Mouse (Mus musculus) neural tube, embryonic 11.5 days (tissue): ENCODE data around the gene Slc27a1. TPM values are rescaled to one million over a fixed set of nuclear protein-coding genes. Genes with fewer than 3 reads are reported as not detected.

ENCODE experiments used
- ATAC-seq: fragments of 200-750 bp; cut with Nextera tagmentation; 2 replicates; pipeline ENCODE4 v1.8.0; 2017; ENCODE audit warnings: moderate number of reproducible peaks, mild to moderate bottlenecking, moderate TSS enrichment, moderate library complexity; ENCODE audit not compliant: insufficient read depth, low FRiP score, low TSS enrichment
- DNase-seq: peaks from one replicate; pipeline ENCODE4 v3.0.0-alpha.2; 2015; ENCODE audit warnings: low spot score
- H3K27ac ChIP-seq: fragments of 300-500 bp; sonication (generic); 2 replicates; pipeline ENCODE4 v1.5.1; 2014; ENCODE audit warnings: low read depth, mild to moderate bottlenecking, low read length
- H3K27me3 ChIP-seq: fragments of 300-500 bp; sonication (generic); 2 replicates; pipeline ENCODE4 v1.6.1; 2014; ENCODE audit warnings: mild to moderate bottlenecking, low read length, mixed read lengths; ENCODE audit not compliant: control insufficient read depth, insufficient read depth
- H3K36me3 ChIP-seq: fragments of 300-500 bp; sonication (generic); 2 replicates; pipeline ENCODE4 v1.6.1; 2014; ENCODE audit warnings: mild to moderate bottlenecking, low read length, moderate library complexity, mixed read lengths; ENCODE audit not compliant: control insufficient read depth, insufficient read depth
- H3K4me1 ChIP-seq: fragments of 300-500 bp; sonication (generic); 2 replicates; pipeline ENCODE4 v1.6.1; 2014; ENCODE audit warnings: low read length, mixed read lengths; ENCODE audit not compliant: control insufficient read depth, insufficient read depth
- H3K4me2 ChIP-seq: fragments of 300-500 bp; sonication (generic); 2 replicates; pipeline ENCODE4 v1.6.1; 2014; ENCODE audit warnings: low read depth, mild to moderate bottlenecking, moderate library complexity
- H3K4me3 ChIP-seq: fragments of 300-500 bp; sonication (generic); 2 replicates; pipeline ENCODE4 v1.5.1; 2014; ENCODE audit warnings: low read depth, low read length
- H3K9ac ChIP-seq: fragments of 300-500 bp; sonication (generic); 2 replicates; pipeline ENCODE4 v1.6.1; 2014; ENCODE audit warnings: mild to moderate bottlenecking, low read length
- H3K9me3 ChIP-seq: fragments of 300-500 bp; sonication (generic); 2 replicates; pipeline ENCODE4 v1.6.1; 2016; ENCODE audit warnings: low read length; ENCODE audit not compliant: control insufficient read depth
- WGBS: fragments of 180-500 bp; shearing (Covaris S2); extraction: QIAGEN DNeasy Blood & Tissue Kit; methylation state at CpG from one replicate; pipeline ENCODE4 v1.1.7; 2014; 5-methylcytosine and 5-hydroxymethylcytosine counted together
- polyA plus RNA-seq: library from polyadenylated mRNA; unstranded; fragments of >200 nt; fragmentation: Nextera tagmentation; extraction: Ambion mirVana; gene quantifications from 2 replicates; pipeline ENCODE4 v1.2.1, GENCODE M21; 2014

The Slc27a1 gene
- polyA plus RNA-seq, 1 experiment from 2014 or later = 10.5 TPM

- 90% methylated on average over 4 of the region's 4 CpGs for WGBS
- DNase-seq (no peak), ATAC-seq (no peak)
- Histone ChIP-seq H3K4me1 (peaks cover 7% of the 10 kb centered on the region), H3K4me3 (no peak overlapping the region), H3K36me3 (no peaks in the 10 kb centered on the region), H3K27ac (no peak overlapping the region), H3K9ac (no peak overlapping the region), H3K27me3 (peaks cover 6% of the 10 kb centered on the region), H3K4me2 (no peak overlapping the region), H3K9me3 (no peaks in the 10 kb centered on the region)
These were observed 28.1 kb downstream of the Slc27a1 start for GRCm38 (mm10) chr8:71596798-71597197.

GRCm38 (mm10) chr8:71597451-71597850 lies 28.8 kb downstream of the Slc27a1 start, which contains the start of gene Fam129c:
Fam129c (plus strand) TSS chr8:71597648.
- WGBS = 92% methylated on average over 3 of the region's 3 CpGs
- no peak for DNase-seq
- H3K9ac ChIP-seq = no peak within 1 kb of the TSS

GRCm38 (mm10) chr8:71598375-71598774 lies 29.7 kb downstream of the Slc27a1 start:
- DNase-seq = no peak
- peaks cover 22% of the 10 kb centered on the region for H3K27me3 ChIP-seq
- no peak for ATAC-seq
- no peak overlapping the region for H3K9ac ChIP-seq
- H3K4me2 ChIP-seq = no peak overlapping the region
- H3K4me3 ChIP-seq = no peak overlapping the region
- no peak overlapping the region for H3K27ac ChIP-seq
- H3K36me3 ChIP-seq = no peaks in the 10 kb centered on the region
- peaks cover 4% of the 10 kb centered on the region; the same call in 1 of the 2 replicates for H3K4me1 ChIP-seq
- H3K9me3 ChIP-seq = no peaks in the 10 kb centered on the region

More at GRCm38 (mm10) chr8:71597451-71597850, 28.8 kb downstream of the Slc27a1 start, which contains the start of gene Fam129c:
- Histone ChIP-seq H3K27me3 (peaks cover 12% of the 10 kb centered on the region), H3K36me3 (no peaks in the 10 kb centered on the region), H3K4me1 (peaks cover 11% of the 10 kb centered on the region), H3K9me3 (no peaks in the 10 kb centered on the region), H3K27ac (no peak within 1 kb of the TSS), H3K4me3 (no peak within 1 kb of the TSS), H3K4me2 (no peak within 1 kb of the TSS)
- ATAC-seq = no peak

- DNase-seq (no peak), ATAC-seq (no peak)
- Histone ChIP-seq H3K4me2 (no peak overlapping the region), H3K4me1 (peaks cover 4% of the 10 kb centered on the region; the same call in 1 of the 2 replicates), H3K36me3 (no peaks in the 10 kb centered on the region), H3K27me3 (peaks cover 26% of the 10 kb centered on the region), H3K27ac (no peak overlapping the region), H3K9ac (no peak overlapping the region), H3K9me3 (no peaks in the 10 kb centered on the region), H3K4me3 (no peak overlapping the region)
- WGBS = 92% methylated on average over 5 of the region's 5 CpGs
These were observed 30.2 kb downstream of the Slc27a1 start for GRCm38 (mm10) chr8:71598841-71599240.

GRCm38 (mm10) chr8:71601939-71602665 lies 33.4 kb downstream of the Slc27a1 start:
- Histone ChIP-seq H3K9ac (no peak overlapping the region), H3K4me3 (peak overlapping the region; percentile 8), H3K27ac (no peak overlapping the region), H3K4me1 (peaks cover 4% of the 10 kb centered on the region; the same call in 1 of the 2 replicates), H3K4me2 (peak overlapping the region; percentile 43), H3K36me3 (no peaks in the 10 kb centered on the region), H3K9me3 (no peaks in the 10 kb centered on the region), H3K27me3 (peaks cover 26% of the 10 kb centered on the region)
- DNase-seq = no peak
- peak; percentile 16 for ATAC-seq
- whole genome bisulfite sequencing = 3% methylated on average over 63 of the region's 65 CpGs

GRCm38 (mm10) chr8:71602666-71603334 lies 34.1 kb downstream of the Slc27a1 start:
- DNase-seq (peak; percentile 56), ATAC-seq (peak; percentile 63)
- peak overlapping the region; percentile 8 for H3K4me3 ChIP-seq
- H3K36me3 ChIP-seq = no peaks in the 10 kb centered on the region
- H3K9me3 ChIP-seq = no peaks in the 10 kb centered on the region
- no peak overlapping the region for H3K27ac ChIP-seq
- peaks cover 26% of the 10 kb centered on the region for H3K27me3 ChIP-seq
- peaks cover 4% of the 10 kb centered on the region; the same call in 1 of the 2 replicates for H3K4me1 ChIP-seq
- 1% methylated on average over 32 of the region's 32 CpGs for WGBS
- peak overlapping the region; percentile 43 for H3K4me2 ChIP-seq
- H3K9ac ChIP-seq = no peak overlapping the region

- peaks cover 4% of the 10 kb centered on the region; the same call in 1 of the 2 replicates for H3K4me1 ChIP-seq
- no peak overlapping the region for H3K4me2 ChIP-seq
- H3K27me3 ChIP-seq = peaks cover 26% of the 10 kb centered on the region
- ATAC-seq (no peak), DNase-seq (no peak)
- no peak overlapping the region for H3K4me3 ChIP-seq
- no peaks in the 10 kb centered on the region for H3K36me3 ChIP-seq
- no peak overlapping the region for H3K9ac ChIP-seq
- H3K9me3 ChIP-seq = no peaks in the 10 kb centered on the region
- WGBS = 53% methylated on average over 7 of the region's 7 CpGs
- no peak overlapping the region for H3K27ac ChIP-seq
These were observed 35.3 kb downstream of the Slc27a1 start for GRCm38 (mm10) chr8:71604021-71604420.

GRCm38 (mm10) chr8:71610822-71611651 lies 42.4 kb downstream of the Slc27a1 start, which contains the start of gene Colgalt1:
Colgalt1 (plus strand) TSS chr8:71610998.
- no peaks in the 10 kb centered on the region for H3K9me3 ChIP-seq
- 0 out of 2 replicates have a peak, but pooled peaks cover 7% of the 10 kb centered on the region for H3K36me3 ChIP-seq
- H3K4me3 ChIP-seq = peak within 1 kb of the TSS; percentile 94
- DNase-seq (peak; percentile 98), ATAC-seq (peak; percentile 99)
- H3K4me2 ChIP-seq = peak within 1 kb of the TSS; percentile 79
- under 1% methylated on average over 80 of the region's 82 CpGs for WGBS
- H3K9ac ChIP-seq = peak within 1 kb of the TSS; percentile 92
- H3K27me3 ChIP-seq = no peaks in the 10 kb centered on the region
- H3K4me1 ChIP-seq = peaks cover 8% of the 10 kb centered on the region
- H3K27ac ChIP-seq = peak within 1 kb of the TSS; percentile 70
